Mouse (Mus musculus) myocyte (in vitro differentiated cells): ENCODE results near the gene Ski. TPM values are rescaled to one million over a fixed set of nuclear protein-coding genes. Genes with fewer than 3 reads are reported as not detected.

ENCODE experiments used
- H3K27me3 ChIP-seq: one replicate; pipeline ENCODE4 v1.6.1; 2011; ENCODE audit not compliant: control insufficient read depth, insufficient read depth, insufficient read length
- H3K36me3 ChIP-seq: one replicate; pipeline ENCODE4 v1.6.1; 2011; ENCODE audit not compliant: control insufficient read depth, insufficient read depth
- H3K4me2 ChIP-seq: one replicate; pipeline ENCODE4 v1.6.1; 2011; ENCODE audit warnings: low read depth, control low read depth
- H3K4me3 ChIP-seq: one replicate; pipeline ENCODE4 v1.5.1; 2011; ENCODE audit warnings: mild to moderate bottlenecking, control low read depth, moderate library complexity
- H3K79me2 ChIP-seq: one replicate; pipeline ENCODE4 v1.6.1; 2011; ENCODE audit not compliant: control insufficient read depth, insufficient read depth
- H3ac ChIP-seq: one replicate; pipeline ENCODE4 v1.6.1; 2011; ENCODE audit not compliant: control insufficient read depth, insufficient read length
- CEBPB ChIP-seq: IDR thresholded peaks from 2 replicates; pipeline ENCODE4 v1.6.1; 2011; ENCODE audit warnings: mild to moderate bottlenecking, moderate library complexity; ENCODE audit not compliant: poor library complexity, insufficient read depth, severe bottlenecking
- E2F4 ChIP-seq: IDR thresholded peaks from one replicate; pipeline ENCODE4 v1.6.1; 2011; ENCODE audit warnings: mild to moderate bottlenecking, control low read depth, moderate library complexity; ENCODE audit not compliant: insufficient read depth
- MAX ChIP-seq: IDR thresholded peaks from one replicate; pipeline ENCODE4 v1.6.1; 2011; ENCODE audit warnings: low read depth, mild to moderate bottlenecking, control low read depth
- MYOD1 ChIP-seq, 3 experiments: IDR thresholded peaks; one replicate each; pipeline ENCODE4 v1.6.1; 2011; ENCODE audit warnings: control low read depth in 2 of 3, low read depth in 2 of 3, mild to moderate bottlenecking in 2 of 3, moderate library complexity in 1 of 3; ENCODE audit not compliant: insufficient read length in 2 of 3, control insufficient read depth in 1 of 3
- MYOG ChIP-seq, 3 experiments: IDR thresholded peaks; one replicate each; pipeline ENCODE4 v1.6.1; 2011; ENCODE audit warnings: control low read depth in 2 of 3, low read depth in 2 of 3, mild to moderate bottlenecking in 2 of 3; ENCODE audit not compliant: insufficient read length in 2 of 3, control insufficient read depth in 1 of 3, insufficient read depth in 1 of 3
- POLR2A ChIP-seq: IDR thresholded peaks from one replicate; pipeline ENCODE4 v1.6.1; 2011; ENCODE audit warnings: low read depth, mild to moderate bottlenecking, control low read depth, moderate library complexity; ENCODE audit not compliant: insufficient read length
- POLR2AphosphoS2 ChIP-seq: IDR thresholded peaks from one replicate; pipeline ENCODE4 v1.6.1; 2011; ENCODE audit warnings: low read depth, control low read depth; ENCODE audit not compliant: insufficient read length
- REST ChIP-seq: IDR thresholded peaks from one replicate; pipeline ENCODE4 v1.6.1; 2011; ENCODE audit warnings: mild to moderate bottlenecking, control low read depth, moderate library complexity; ENCODE audit not compliant: insufficient read depth, insufficient read length
- SRF ChIP-seq: IDR thresholded peaks from one replicate; pipeline ENCODE4 v1.6.1; 2011; ENCODE audit warnings: low read depth; ENCODE audit not compliant: control insufficient read depth, insufficient read length
- TCF12 ChIP-seq: IDR thresholded peaks from one replicate; pipeline ENCODE4 v1.6.1; 2011; ENCODE audit warnings: mild to moderate bottlenecking, control low read depth; ENCODE audit not compliant: poor library complexity, insufficient read depth, severe bottlenecking
- TCF3 ChIP-seq: IDR thresholded peaks from one replicate; pipeline ENCODE4 v1.6.1; 2011; ENCODE audit warnings: low read depth, control low read depth; ENCODE audit not compliant: insufficient read length
- USF1 ChIP-seq: IDR thresholded peaks from one replicate; pipeline ENCODE4 v1.6.1; 2011; ENCODE audit warnings: low read depth, mild to moderate bottlenecking, control low read depth, moderate library complexity
- polyA plus RNA-seq: library from polyadenylated mRNA; unstranded; fragments of >200 nt; fragmentation: generic; extraction: Trizol; gene quantifications from one replicate; pipeline ENCODE4 v1.2.1, GENCODE M21; 2012; ENCODE audit warnings: missing spikeins

Gene Ski
- polyA plus RNA-seq, 1 experiment: 54.5 TPM

DNA sequence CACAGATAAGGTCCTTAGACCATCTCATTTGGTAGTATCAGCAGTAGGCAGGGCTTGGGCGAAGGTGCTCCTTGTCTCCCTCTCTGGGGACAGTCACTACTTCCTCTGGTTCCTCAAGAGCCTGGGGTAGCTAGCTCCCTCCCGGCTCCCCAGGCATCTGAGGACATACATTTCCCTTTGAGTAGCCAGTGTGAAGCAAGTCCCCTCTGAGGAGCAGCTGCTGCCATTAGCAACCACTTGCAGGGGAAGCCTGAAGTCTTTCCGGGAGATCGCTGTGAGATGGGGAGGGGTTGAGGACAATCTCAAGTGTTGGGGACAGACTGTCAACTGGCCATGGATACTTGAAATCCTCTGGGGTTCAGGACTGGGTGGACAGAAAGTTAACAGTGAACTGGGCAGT, 70.5 kb downstream of the Ski start:
- TF ChIP-seq TCF3 (no peak), MYOD1 (IDR thresholded peaks at IDR 0.05; ENCODE audit: control insufficient read depth in 1 of 3, insufficient read length in 2 of 3, low read depth in 2 of 3) (no peak), POLR2AphosphoS2 (peak; percentile 3), E2F4 (no peak), TCF12 (no peak)
- H3K4me3 ChIP-seq: peak overlapping the region; percentile 20
- H3ac ChIP-seq: no peak overlapping the region
- no peaks in the 10 kb centered on the region for H3K27me3 ChIP-seq
- no peaks in the 10 kb centered on the region for H3K79me2 ChIP-seq
- H3K4me2 ChIP-seq: peak overlapping the region; percentile 84
- H3K36me3 ChIP-seq: peaks cover 10% of the 10 kb centered on the region

- TF ChIP-seq TCF12 (no peak), MYOD1 (IDR thresholded peaks at IDR 0.05; ENCODE audit: control insufficient read depth in 1 of 3, insufficient read length in 2 of 3, low read depth in 2 of 3) (peak in 1 of 3 experiments; percentile 45), POLR2A (peak; percentile 26), POLR2AphosphoS2 (peak; percentile 50), MYOG (IDR thresholded peaks at IDR 0.05; ENCODE audit: control insufficient read depth in 1 of 3, insufficient read depth in 1 of 3, insufficient read length in 2 of 3, low read depth in 2 of 3) (no peak), USF1 (no peak)
- peak overlapping the region; percentile 20 for H3K4me3 ChIP-seq
- no peaks in the 10 kb centered on the region for H3K27me3 ChIP-seq
- H3K4me2 ChIP-seq: peak overlapping the region; percentile 84
- peaks cover 10% of the 10 kb centered on the region for H3K36me3 ChIP-seq
- no peaks in the 10 kb centered on the region for H3K79me2 ChIP-seq
- no peak overlapping the region for H3ac ChIP-seq
Observed at GRCm38 (mm10) chr4:155151221-155151788, 71.1 kb downstream of the Ski start.

DNA sequence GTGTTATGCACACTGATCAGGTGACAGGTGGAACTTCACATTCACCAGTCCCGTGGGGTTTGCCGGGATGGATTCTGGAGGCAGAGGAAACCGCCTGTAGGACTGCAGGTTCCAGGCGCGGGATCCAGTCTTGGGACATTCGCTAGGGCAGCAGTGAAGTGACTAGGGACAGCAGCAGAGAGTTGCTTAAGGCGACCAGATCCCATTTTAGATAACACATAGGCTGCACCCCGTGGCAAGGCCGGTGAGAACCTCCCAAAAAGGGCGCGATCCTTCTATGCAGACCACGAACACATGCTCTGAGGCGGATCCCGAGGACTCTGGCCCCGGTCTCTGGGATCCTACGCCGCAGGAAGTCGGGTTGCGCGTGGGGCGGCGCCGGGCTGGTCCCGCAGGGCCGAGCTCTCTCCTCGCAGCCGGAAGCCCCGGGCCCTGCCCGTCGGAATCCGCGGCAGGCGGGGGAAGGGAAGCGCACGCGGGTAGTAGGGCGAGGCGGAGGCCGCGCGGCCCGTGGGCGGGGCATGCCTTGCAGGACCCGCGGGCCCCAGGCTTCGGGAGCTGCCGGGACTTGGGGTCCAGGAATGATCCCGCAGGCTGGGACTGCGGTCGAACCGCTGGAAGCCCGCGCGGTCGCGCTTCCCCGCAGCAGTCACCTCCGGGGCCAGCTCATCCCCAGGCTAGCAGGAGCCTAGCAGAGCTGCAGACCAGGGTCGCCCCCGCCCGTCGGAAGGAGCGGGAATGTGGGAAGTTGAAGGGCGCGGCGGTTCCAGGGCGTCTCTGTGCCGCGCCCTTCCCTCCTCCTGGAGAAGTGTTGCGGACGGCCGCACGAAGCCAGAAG, 71.9 kb downstream of the Ski start:
- TF ChIP-seq POLR2A (peak; percentile 17), MYOD1 (IDR thresholded peaks at IDR 0.05; ENCODE audit: control insufficient read depth in 1 of 3, insufficient read length in 2 of 3, low read depth in 2 of 3) (peak in 1 of 3 experiments; percentile 5), MYOG (IDR thresholded peaks at IDR 0.05; ENCODE audit: control insufficient read depth in 1 of 3, insufficient read depth in 1 of 3, insufficient read length in 2 of 3, low read depth in 2 of 3) (peak in 1 of 3 experiments; percentile 57), REST (no peak)
- Histone ChIP-seq H3K4me3 (peak overlapping the region; percentile 20), H3K79me2 (no peaks in the 10 kb centered on the region), H3ac (no peak overlapping the region), H3K27me3 (no peaks in the 10 kb centered on the region), H3K36me3 (peaks cover 2% of the 10 kb centered on the region), H3K4me2 (peak overlapping the region; percentile 84)

DNA sequence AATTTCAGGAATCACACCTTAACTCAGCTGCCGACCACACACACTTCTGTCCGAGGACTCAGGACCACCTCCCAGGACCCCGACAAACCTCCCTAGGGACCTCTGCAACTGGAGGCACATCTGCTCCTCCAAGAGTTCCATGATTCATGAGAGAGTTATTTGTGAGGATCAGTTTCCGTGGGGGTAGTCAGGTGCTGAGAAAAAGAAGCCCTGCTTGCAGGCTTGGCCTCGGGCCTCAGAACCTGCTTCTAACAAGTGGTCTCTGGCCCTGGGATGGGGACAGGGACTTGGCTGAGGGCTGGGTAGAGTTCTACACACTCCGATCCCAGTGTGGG, 72.5 kb downstream of the Ski start:
- peak overlapping the region; percentile 84 for H3K4me2 ChIP-seq
- no peak overlapping the region for H3ac ChIP-seq
- TF ChIP-seq POLR2A (no peak), MYOD1 (IDR thresholded peaks at IDR 0.05; ENCODE audit: control insufficient read depth in 1 of 3, insufficient read length in 2 of 3, low read depth in 2 of 3) (peak in 1 of 3 experiments; percentile 21)
- H3K4me3 ChIP-seq: no peak overlapping the region
- no peaks in the 10 kb centered on the region for H3K79me2 ChIP-seq
- H3K27me3 ChIP-seq: no peaks in the 10 kb centered on the region
- no peaks in the 10 kb centered on the region for H3K36me3 ChIP-seq

DNA sequence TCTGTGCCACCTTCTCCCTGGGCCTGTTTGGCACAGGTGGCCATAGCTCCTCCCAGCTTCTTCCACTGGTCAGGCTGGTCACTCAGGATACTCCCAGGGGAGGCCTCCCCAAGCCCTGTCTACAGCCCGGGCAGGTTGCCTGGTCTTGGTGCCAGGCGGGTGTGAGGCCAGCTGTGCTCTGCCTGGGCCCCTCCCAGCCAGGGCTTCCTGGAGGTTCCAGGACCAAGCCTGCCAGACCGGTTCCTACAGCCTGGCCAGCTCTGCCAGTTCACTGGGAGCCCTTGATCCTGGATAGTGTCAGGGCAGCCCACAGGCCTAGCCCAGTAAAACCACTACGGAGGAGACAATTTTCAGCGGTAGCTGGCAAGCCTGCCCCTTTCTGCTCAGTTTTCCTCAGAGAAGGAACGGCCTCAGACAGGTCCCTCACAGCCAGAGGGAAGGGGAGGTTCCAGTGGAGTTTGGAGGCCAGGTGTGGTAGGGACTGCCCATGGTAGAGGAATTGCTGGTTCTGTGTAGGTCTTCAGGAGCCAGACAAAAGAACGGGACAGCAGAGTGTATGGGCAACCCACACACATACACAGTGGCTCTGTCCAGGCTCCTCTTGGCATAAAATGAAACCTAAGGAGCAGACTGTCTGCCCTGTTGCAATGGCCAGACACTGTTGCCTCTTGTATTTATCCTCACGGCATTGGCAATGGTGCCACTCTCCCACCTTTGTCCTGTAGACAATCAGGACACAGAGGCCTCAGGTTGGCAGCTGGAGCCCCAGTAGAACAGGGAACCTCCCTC, 73.3 kb downstream of the Ski start:
- H3K36me3 ChIP-seq: no peaks in the 10 kb centered on the region
- peak; percentile 48 for TF ChIP-seq TCF12
- TF ChIP-seq CEBPB: no peak
- TF ChIP-seq MYOG (IDR thresholded peaks at IDR 0.05; ENCODE audit: control insufficient read depth in 1 of 3, insufficient read depth in 1 of 3, insufficient read length in 2 of 3, low read depth in 2 of 3): peak in 2 of 3 experiments; percentile 81 to 92
- TF ChIP-seq TCF3: peak; percentile 43
- peak; percentile 42 for TF ChIP-seq POLR2AphosphoS2
- TF ChIP-seq MYOD1 (IDR thresholded peaks at IDR 0.05; ENCODE audit: control insufficient read depth in 1 of 3, insufficient read length in 2 of 3, low read depth in 2 of 3): peak in 2 of 3 experiments; percentile 69 to 85
- TF ChIP-seq USF1: no peak
- no peak for TF ChIP-seq MAX
- no peak for TF ChIP-seq SRF
- no peak for TF ChIP-seq POLR2A
- no peak overlapping the region for H3K4me3 ChIP-seq
- H3K27me3 ChIP-seq: no peaks in the 10 kb centered on the region
- peak overlapping the region; percentile 84 for H3K4me2 ChIP-seq
- no peak overlapping the region for H3ac ChIP-seq
- H3K79me2 ChIP-seq: no peaks in the 10 kb centered on the region
